Mouse (Mus musculus) heart, postnatal 0 days (tissue): Measurements from ENCODE around the gene Pxmp2. TPM values are rescaled to one million over a fixed set of nuclear protein-coding genes. Genes with fewer than 3 reads are reported as not detected.

Experiments used
- ATAC-seq: fragments of 200-750 bp; cut with Nextera tagmentation; 2 replicates; pipeline ENCODE4 v1.8.0; 2017; ENCODE audit warnings: low read depth, moderate number of reproducible peaks, moderate library complexity; ENCODE audit not compliant: insufficient read depth
- DNase-seq: peaks from one replicate; pipeline ENCODE4 v3.0.0-alpha.2; 2016; ENCODE audit warnings: low spot score
- H3K27ac ChIP-seq: fragments of 300-500 bp; sonication (generic); 2 replicates; pipeline ENCODE4 v1.5.1; 2014; ENCODE audit warnings: low read depth, mild to moderate bottlenecking
- H3K27me3 ChIP-seq: fragments of 300-500 bp; sonication (generic); 2 replicates; pipeline ENCODE4 v1.6.1; 2014; ENCODE audit warnings: low read length, mixed read lengths; ENCODE audit not compliant: control insufficient read depth, insufficient read depth
- H3K36me3 ChIP-seq: fragments of 300-500 bp; sonication (generic); replicated peaks from 2 replicates; pipeline ENCODE4 v1.6.1; 2014; ENCODE audit warnings: low read length, mixed read lengths; ENCODE audit not compliant: control insufficient read depth, insufficient read depth
- H3K4me1 ChIP-seq: fragments of 300-500 bp; sonication (generic); 2 replicates; pipeline ENCODE4 v1.6.1; 2014; ENCODE audit warnings: antibody characterized with exemption; ENCODE audit not compliant: control insufficient read depth, insufficient read depth
- H3K4me2 ChIP-seq: fragments of 300-500 bp; sonication (generic); 2 replicates; pipeline ENCODE4 v1.6.1; 2014; ENCODE audit warnings: low read depth, mild to moderate bottlenecking, low read length, moderate library complexity
- H3K4me3 ChIP-seq: fragments of 300-500 bp; sonication (generic); 2 replicates; pipeline ENCODE4 v1.5.1; 2014; ENCODE audit warnings: low read depth, low read length
- H3K9ac ChIP-seq: fragments of 300-500 bp; sonication (generic); replicated peaks from 2 replicates; pipeline ENCODE4 v1.6.1; 2014; ENCODE audit warnings: low read depth, low read length, mixed read lengths
- H3K9me3 ChIP-seq: fragments of 300-500 bp; sonication (generic); replicated peaks from 2 replicates; pipeline ENCODE4 v1.6.1; 2016; ENCODE audit warnings: low read length; ENCODE audit not compliant: control insufficient read depth
- CTCF ChIP-seq: IDR thresholded peaks from 2 replicates; pipeline ENCODE4 v1.5.1; 2016; ENCODE audit warnings: antibody characterized with exemption, control low read depth, low read depth
- EP300 ChIP-seq: IDR thresholded peaks from 2 replicates; pipeline ENCODE4 v1.6.1; 2016; ENCODE audit warnings: antibody characterized with exemption, low read depth
- WGBS: fragments of 180-500 bp; shearing (Covaris S2); extraction: QIAGEN DNeasy Blood & Tissue Kit; methylation state at CpG from one replicate; pipeline ENCODE4 v1.1.7; 2014; 5-methylcytosine and 5-hydroxymethylcytosine counted together
- polyA plus RNA-seq: library from polyadenylated mRNA; unstranded; fragments of >200 nt; fragmentation: Nextera tagmentation; extraction: Ambion mirVana; gene quantifications from 2 replicates; pipeline ENCODE4 v1.2.1, GENCODE M21; 2015
- total RNA-seq: library from RNA; depleted of rRNA; stranded (reverse); fragments of >200 nt; gene quantifications from 2 replicates; pipeline ENCODE4 v1.2.3, GENCODE M21; 2014; ENCODE audit warnings: low replicate concordance; rRNA removed

Pxmp2 gene
- total RNA-seq (32.5 and 113 TPM in 2 replicates), polyA plus RNA-seq (48.4 and 48.6 TPM in 2 replicates)

DNA sequence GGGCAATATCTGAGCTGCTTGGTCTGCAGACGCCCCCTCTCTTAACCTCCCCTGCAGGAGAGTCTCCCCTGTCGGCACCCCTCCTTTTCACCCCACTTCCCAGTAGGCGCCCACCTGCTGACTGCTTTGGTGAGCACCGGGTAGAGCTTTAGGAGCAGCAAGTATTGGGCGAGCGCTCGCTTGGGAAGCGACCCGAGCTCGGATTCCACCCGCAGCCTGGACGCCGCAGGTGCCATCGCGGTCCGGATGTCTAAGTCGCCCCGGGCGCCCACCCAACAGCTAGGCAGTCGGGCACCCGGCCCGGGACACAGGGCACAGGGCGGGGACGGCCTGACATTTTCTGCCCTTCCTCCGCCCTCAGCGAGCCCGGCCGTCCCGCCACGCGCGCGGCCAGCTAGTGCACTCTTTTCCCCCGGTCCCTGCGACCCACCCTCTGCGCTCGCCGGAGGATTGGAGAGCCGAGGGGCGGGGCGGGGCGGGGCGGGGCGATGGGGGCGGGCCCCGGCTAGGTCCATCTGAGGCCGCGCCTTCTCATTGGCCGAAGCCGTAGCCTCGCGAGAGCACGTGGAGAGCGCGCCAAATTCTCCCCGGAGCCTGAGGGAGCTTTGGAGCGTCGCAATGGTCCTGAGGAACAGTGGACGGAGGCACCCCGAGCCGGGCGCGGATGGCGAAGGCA, at the start of gene Pxmp2, which contains the start of gene Pole:
Gene Pxmp2, minus strand, starts transcription at position 417 of the 676 bp plus-strand sequence.
Gene Pole, plus strand, starts transcription at position 537 of the 676 bp plus-strand sequence.
- 0% methylated on average over 61 of the region's 64 CpGs for WGBS
- DNase-seq (peak; percentile 95), ATAC-seq (peak; percentile 98)
- H3K4me3 ChIP-seq: peak within 1 kb of the TSS; percentile 71
- no peaks in the 10 kb centered on the region for H3K9me3 ChIP-seq
- peaks cover 9% of the 10 kb centered on the region for H3K4me1 ChIP-seq
- peaks cover 13% of the 10 kb centered on the region for H3K36me3 ChIP-seq
- H3K27ac ChIP-seq: peak within 1 kb of the TSS; percentile 81
- TF ChIP-seq EP300: no peak
- TF ChIP-seq CTCF: no peak
- no peaks in the 10 kb centered on the region for H3K27me3 ChIP-seq
- H3K9ac ChIP-seq: peak within 1 kb of the TSS; percentile 77
- peak within 1 kb of the TSS; percentile 79 for H3K4me2 ChIP-seq

DNA sequence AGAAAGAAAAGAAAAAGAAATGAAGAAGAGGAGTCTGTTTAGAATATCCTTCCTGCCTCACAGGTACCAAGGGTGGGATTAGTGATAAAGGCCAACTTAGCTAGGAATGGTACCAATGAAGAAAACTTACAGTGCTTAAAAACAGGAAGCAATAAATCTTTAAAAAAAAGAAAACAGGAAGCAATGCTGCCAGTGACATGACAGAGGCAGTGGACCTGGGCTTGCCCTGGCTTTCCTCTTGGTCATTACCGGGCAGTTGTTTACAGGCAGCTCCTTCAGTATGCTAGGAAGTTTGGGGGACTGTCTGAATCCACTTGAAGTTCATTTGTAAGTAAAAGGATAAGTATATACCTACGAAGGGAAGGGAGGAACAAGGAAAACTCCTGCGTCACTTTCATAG, 44.5 kb upstream of the Pxmp2 start:
- Histone ChIP-seq H3K9ac (no peak overlapping the region), H3K4me1 (no peaks in the 10 kb centered on the region), H3K27ac (no peak overlapping the region), H3K4me2 (no peak overlapping the region), H3K27me3 (no peaks in the 10 kb centered on the region), H3K9me3 (no peaks in the 10 kb centered on the region), H3K36me3 (peaks cover 60% of the 10 kb centered on the region), H3K4me3 (no peak overlapping the region)
- ATAC-seq (no peak), DNase-seq (no peak)
- 82% methylated on average over 3 of the region's 3 CpGs for WGBS
- no peak for TF ChIP-seq EP300
- TF ChIP-seq CTCF: no peak

DNA sequence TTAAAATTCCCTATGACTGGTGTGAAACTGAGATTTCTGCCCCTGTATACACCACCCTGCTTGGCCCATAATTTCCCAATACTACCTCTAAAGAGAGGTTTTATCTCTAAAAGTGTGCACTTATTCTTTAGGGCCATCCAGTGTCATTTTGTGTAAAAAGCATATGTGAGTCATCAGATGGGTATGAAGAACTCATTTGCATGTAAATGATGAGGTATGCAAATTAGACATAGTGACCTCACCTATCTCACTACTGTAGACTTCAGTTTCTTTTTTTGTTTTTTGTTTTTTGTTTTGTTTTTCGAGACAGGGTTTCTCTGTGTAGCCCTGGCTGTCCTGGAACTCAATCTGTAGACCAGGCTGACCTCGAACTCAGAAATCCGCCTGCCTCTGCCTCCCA, 27.1 kb upstream of the Pxmp2 start:
- H3K36me3 ChIP-seq: peaks cover 27% of the 10 kb centered on the region; the same call in 1 of the 2 replicates
- no peak overlapping the region for H3K9ac ChIP-seq
- no peak overlapping the region for H3K27ac ChIP-seq
- DNase-seq (no peak), ATAC-seq (no peak)
- WGBS: 89% methylated on average over 3 of the region's 3 CpGs
- H3K27me3 ChIP-seq: no peaks in the 10 kb centered on the region
- no peak for TF ChIP-seq EP300
- no peak for TF ChIP-seq CTCF
- no peak overlapping the region for H3K4me2 ChIP-seq
- no peak overlapping the region for H3K4me3 ChIP-seq
- no peaks in the 10 kb centered on the region for H3K4me1 ChIP-seq
- no peaks in the 10 kb centered on the region for H3K9me3 ChIP-seq

DNA sequence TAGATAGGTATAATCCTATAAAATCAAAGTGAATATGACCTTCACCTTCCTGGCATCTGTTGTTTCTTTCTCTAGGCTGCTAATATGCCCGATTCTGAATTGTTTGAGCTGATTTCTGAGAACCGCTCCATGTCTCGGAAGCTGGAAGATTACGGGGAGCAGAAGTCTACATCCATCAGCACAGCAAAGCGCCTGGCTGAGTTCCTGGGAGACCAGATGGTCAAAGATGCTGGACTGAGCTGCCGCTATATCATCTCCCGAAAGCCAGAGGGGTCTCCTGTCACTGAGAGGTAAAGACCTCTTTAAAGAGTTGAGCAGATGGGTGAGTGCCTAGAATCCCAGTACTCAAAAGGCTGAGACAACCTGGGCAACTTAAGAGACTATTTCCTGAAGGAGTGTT, 22.9 kb upstream of the Pxmp2 start:
- H3K4me1 ChIP-seq: no peaks in the 10 kb centered on the region
- peaks cover 47% of the 10 kb centered on the region for H3K36me3 ChIP-seq
- no peaks in the 10 kb centered on the region for H3K27me3 ChIP-seq
- no peak for DNase-seq
- H3K9ac ChIP-seq: no peak overlapping the region
- H3K9me3 ChIP-seq: no peaks in the 10 kb centered on the region
- TF ChIP-seq CTCF (no peak), EP300 (no peak)
- no peak for ATAC-seq
- no peak overlapping the region for H3K27ac ChIP-seq
- WGBS: 90% methylated on average over 7 of the region's 7 CpGs
- H3K4me3 ChIP-seq: no peak overlapping the region
- H3K4me2 ChIP-seq: no peak overlapping the region

DNA sequence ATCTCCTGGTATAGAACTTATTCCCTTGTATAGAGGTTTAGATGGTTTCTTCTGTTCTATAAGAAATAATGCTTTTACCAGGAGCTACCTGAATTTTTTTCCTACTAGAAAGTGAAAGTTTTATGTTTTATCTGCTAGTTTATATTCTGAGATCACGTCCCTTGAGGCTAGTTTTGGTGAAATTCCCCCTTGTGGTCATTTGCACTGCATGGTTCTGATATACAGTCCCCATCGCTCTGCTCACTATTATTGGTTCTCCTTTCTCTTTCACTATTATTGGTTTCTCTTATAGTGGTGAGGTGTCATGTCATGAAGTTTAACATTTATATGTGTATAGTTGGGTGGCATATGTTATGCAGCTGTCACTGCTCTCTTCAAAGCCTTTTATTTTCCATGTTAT, 14.6 kb upstream of the Pxmp2 start:
- no peaks in the 10 kb centered on the region for H3K9me3 ChIP-seq
- no peak for ATAC-seq
- TF ChIP-seq EP300 (no peak), CTCF (no peak)
- H3K36me3 ChIP-seq: peaks cover 70% of the 10 kb centered on the region
- 94% methylated on average over 2 of the region's 2 CpGs for WGBS
- H3K4me3 ChIP-seq: no peak overlapping the region
- no peaks in the 10 kb centered on the region for H3K4me1 ChIP-seq
- no peak overlapping the region for H3K27ac ChIP-seq
- no peaks in the 10 kb centered on the region for H3K27me3 ChIP-seq
- H3K9ac ChIP-seq: no peak overlapping the region
- no peak overlapping the region for H3K4me2 ChIP-seq
- DNase-seq: no peak
